Mouse (Mus musculus) spleen, adult 18-20 months (tissue): ENCODE measurements at regions not wholly inside any gene's neighbourhood (a gene's known extent, or its start where the extent isn't known, plus 50 kb on each side); places are given as distances from the start of the nearest gene placed in this dataset.
"Not testable (repeated sequence)": the region's sequence is repeated elsewhere in the genome, so short reads cannot be mapped to it uniquely, and the experiment has no call there.

ENCODE experiments used
- DNase-seq, 2 experiments: peaks; one replicate each; pipeline ENCODE4 v3.0.0; 2022; ENCODE audit warnings: mixed read lengths in 2 of 2

DNA sequence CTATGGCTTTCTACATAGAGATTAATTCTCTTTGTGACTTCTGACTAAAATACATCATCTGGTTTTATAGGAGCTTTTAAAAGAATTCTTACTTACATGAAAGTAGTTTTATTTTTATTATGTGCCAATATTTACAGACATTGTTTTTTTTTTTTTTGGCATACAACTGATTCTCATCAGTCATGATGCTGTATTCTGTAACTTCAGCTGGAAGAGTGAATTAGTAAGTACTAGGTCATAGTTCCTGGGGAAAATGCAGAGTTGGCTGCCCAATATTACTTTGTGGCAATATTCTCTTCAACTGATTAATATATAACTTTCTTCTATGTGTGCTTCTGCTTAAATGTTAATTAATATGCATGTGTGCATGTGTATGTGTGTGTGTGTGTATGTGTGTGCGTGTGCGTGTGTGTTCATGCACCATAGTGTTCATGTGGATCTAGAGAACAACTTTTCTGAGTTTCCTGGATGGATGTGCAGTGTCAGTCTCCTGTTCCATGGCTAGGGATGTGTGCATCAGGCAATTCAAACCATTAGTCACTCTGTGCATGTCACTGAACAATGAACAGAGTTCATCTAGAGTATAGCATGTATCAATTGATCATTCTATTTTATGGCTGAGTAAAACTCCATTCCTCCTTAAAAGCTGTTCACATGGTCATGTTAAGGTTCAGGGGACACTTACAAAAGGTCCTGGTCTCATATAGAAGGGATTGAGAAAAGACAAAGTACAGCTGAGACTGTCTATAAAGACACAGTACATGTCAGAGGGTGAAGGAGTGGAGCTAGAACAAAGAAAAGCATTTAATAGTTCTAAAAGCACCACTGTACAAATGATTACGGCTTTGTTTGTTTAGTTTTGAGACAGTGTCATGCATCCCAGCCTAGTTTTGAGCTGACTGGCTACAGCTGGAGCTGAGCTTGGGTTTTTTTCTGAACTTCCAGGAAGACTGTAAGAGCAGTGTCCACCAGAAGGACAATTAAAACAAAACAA lies 431.8 kb downstream of the Lmo7 start:
- no peak for DNase-seq

GRCm38 (mm10) chr14:102150410-102150809 lies 420.7 kb downstream of the Lmo7 start:
- not testable (repeated sequence) for DNase-seq

GRCm38 (mm10) chr14:102142720-102143119 lies 413.0 kb downstream of the Lmo7 start:
- no peak for DNase-seq

GRCm38 (mm10) chr14:102138936-102139335 lies 409.2 kb downstream of the Lmo7 start:
- DNase-seq, result no peak

- DNase-seq, result no peak
These were observed 388.4 kb downstream of the Lmo7 start for GRCm38 (mm10) chr14:102118166-102118565.

GRCm38 (mm10) chr14:102106165-102106564 lies 376.4 kb downstream of the Lmo7 start:
- no peak for DNase-seq

DNA sequence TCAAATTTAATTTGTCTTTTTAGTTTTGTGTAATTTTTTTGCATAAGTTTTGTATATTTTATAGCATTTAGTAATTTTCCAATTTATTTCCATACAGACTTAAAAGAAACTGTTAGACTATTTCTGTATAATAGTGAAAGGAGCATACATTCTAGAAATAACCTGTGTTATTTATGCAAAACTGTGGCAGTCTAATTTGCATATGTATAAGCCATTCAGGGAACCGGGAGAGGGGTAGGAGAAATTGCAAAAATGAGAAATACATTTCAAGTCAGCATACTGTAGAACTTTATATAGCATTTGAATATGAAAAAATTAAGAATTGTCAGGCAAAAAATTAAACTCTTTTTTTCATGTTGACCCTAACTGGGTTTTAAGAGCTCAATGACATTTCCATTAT lies 364.3 kb downstream of the Lmo7 start:
- no peak for DNase-seq

DNA sequence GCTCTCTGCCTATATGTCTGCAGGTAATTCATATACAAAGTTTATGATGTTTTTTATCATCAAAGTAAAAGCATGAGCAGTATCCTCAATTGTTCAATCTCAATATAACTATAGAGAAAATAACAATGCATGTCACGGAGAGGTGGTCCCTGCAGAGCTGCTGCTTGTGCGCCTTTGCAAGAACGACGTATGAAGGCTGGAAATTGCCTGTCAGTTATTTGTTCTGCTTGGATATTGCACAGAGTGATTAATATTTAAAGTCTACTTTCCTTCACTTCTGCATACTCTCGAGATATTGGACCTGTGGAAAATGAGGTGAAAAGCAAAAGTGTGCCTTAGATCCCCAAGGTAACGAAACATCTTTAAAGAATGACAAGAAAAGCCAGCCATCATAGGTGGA lies 362.8 kb downstream of the Lmo7 start:
- no peak for DNase-seq

DNA sequence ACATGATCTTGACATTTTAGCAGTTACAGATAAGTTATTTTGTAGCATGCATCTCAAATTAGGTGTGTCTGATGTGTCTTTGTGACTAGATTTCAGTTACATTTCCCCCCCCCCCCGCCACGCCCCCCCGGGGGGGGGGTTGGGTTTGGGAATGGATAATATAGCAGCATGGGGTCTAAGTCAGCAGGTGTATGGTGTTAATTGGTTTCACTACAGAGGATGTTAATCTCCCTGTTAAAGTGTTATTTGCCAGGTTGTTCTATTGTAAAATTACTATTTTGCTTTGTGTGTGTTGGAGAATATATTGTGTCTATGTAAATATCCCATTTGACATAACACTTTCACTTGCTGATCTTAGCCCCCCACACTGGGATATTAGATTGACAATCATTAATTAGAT lies 319.2 kb downstream of the Lmo7 start:
- no peak for DNase-seq

- no peak for DNase-seq
These were observed 318.7 kb downstream of the Lmo7 start for GRCm38 (mm10) chr14:102048485-102048884.

DNA sequence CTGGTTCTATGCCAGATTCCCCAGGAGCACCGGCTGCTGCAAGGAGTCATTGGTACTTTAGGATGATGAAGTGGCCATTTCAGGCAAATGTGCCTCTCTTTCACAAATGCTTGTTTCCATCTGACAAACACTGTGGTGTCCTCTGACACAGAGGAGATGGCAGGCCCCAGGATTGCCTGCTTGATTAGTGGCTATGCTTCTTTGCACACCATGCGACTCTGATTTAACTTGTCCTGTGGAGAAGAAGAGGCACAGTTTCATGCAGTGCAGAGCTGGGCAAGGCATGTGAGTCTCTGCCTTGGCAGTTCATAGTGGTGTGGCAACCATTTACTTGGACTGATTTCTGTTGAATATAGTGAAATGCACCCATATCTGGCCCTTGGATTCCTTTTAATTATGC lies 308.4 kb downstream of the Lmo7 start:
- no peak for DNase-seq

DNA sequence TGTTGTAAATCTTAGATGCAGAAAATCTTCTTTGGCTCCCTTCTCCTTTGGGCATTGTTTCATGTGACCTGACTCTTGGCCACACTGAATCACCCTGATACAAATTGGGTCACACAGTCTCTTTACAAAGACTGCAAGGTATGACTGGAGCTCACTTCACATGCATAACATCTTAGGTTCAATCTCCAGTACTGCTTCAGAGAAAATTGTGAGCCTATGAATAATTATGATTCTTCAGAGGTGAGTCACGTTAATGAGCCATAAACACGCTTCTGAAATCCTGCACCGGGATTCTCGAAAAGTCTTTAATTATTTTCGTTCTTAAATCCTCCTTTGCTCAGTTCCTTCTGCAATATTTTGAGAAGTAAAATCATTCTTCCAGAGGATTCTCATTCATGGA lies 307.7 kb downstream of the Lmo7 start:
- no peak for DNase-seq

DNA sequence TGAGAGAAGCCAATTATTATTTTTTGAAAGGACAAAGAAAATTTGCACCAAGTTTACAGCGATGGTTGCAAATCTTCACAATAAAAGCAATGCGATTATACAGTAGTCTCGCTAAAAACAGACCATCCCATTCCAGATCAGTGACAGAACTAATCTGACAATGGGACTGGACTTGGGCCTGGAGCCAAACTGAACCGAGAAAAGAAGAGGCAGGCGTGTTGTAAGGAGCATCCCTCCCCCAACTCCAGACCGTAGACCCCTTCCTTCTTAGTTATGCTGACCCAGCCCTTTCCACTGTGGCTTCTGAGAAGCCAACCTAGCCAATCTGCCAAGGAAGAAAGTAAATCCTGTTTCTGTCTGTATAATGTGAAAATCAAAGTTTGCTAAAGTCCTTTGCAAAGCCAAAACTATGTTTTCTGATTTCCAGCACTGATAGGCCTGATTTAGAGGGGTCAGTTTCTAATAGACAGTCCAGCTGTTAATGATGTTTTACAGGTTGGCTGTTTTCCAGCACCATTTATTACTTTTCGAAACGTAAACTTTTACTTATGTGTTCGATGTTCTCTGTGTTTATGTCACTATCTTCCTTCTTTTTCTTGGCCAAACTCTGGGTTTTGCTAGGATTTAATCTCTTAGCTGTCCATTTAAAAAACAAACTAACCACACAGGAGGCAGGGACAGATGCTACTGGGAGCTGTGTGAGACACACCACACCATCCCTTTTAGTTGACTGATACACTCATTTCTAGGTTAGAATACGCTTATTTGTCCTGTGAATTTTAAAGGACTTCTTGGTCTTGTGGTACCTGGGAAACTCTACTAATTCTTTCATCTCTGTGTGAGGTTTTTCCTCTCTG lies 301.5 kb downstream of the Lmo7 start:
- no peak for DNase-seq

- no peak for DNase-seq
These were observed 294.9 kb downstream of the Lmo7 start for GRCm38 (mm10) chr14:102024646-102025045.

- no peak for DNase-seq
These were observed 290.4 kb downstream of the Lmo7 start for GRCm38 (mm10) chr14:102020161-102020605.

DNA sequence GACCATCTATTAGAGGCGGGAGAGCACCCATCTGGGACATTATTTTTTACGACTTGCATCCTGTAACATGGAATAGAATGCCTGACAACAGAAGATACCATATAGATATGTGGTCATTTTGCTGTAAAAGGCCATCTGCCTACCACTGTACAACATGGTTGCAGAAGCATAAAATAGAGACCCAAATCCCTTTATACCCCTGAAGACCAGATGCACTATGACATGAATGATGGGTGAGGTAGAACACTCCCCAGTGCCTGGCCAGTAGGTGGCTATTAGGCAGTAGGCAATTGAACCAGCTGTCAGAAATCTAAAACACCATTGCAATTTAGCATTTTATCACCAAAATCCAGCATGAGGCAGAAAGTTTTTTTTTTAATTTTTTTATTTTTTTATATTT lies 289.6 kb downstream of the Lmo7 start:
- no peak for DNase-seq

- DNase-seq, result no peak
These were observed 286.8 kb downstream of the Lmo7 start for GRCm38 (mm10) chr14:102016572-102016971.

GRCm38 (mm10) chr14:102014976-102015603 lies 285.3 kb downstream of the Lmo7 start:
- DNase-seq, result no peak

- DNase-seq, result no peak
These were observed 283.5 kb downstream of the Lmo7 start for GRCm38 (mm10) chr14:102013238-102013637.

- DNase-seq, result no peak
These were observed 267.8 kb downstream of the Lmo7 start for GRCm38 (mm10) chr14:101997535-101997934.

DNA sequence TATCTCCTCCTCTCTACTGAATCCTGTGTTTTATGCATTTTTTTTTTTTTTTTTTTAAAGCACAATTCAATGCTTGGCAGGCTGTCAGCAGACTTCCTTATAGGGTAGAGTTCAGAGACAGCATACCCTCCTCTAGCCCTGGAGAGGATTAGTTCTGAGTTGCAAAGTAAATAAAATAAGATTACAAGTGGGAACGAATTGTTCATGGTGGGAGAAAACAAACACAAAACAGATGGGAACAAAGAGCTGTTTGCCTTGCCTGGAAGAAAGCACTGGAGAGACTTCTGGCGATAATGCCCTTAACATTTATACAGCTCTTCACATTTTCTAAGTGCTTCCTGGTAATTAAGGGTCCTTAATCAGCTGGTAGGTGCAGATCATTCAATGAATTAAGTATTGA lies 254.6 kb downstream of the Lmo7 start:
- no peak for DNase-seq
